Mouse (Mus musculus) CD4-positive helper T cell, adult 2 months (primary cell): ENCODE measurements at regions not wholly inside any gene's neighbourhood (a gene's known extent, or its start where the extent isn't known, plus 50 kb on each side); places are given as distances from the start of the nearest gene placed in this dataset.

Experiments used
- DNase-seq: peaks from one replicate; pipeline ENCODE4 v3.0.0-alpha.2; 2012; ENCODE audit warnings: low read depth, missing footprints, low spot score

DNA sequence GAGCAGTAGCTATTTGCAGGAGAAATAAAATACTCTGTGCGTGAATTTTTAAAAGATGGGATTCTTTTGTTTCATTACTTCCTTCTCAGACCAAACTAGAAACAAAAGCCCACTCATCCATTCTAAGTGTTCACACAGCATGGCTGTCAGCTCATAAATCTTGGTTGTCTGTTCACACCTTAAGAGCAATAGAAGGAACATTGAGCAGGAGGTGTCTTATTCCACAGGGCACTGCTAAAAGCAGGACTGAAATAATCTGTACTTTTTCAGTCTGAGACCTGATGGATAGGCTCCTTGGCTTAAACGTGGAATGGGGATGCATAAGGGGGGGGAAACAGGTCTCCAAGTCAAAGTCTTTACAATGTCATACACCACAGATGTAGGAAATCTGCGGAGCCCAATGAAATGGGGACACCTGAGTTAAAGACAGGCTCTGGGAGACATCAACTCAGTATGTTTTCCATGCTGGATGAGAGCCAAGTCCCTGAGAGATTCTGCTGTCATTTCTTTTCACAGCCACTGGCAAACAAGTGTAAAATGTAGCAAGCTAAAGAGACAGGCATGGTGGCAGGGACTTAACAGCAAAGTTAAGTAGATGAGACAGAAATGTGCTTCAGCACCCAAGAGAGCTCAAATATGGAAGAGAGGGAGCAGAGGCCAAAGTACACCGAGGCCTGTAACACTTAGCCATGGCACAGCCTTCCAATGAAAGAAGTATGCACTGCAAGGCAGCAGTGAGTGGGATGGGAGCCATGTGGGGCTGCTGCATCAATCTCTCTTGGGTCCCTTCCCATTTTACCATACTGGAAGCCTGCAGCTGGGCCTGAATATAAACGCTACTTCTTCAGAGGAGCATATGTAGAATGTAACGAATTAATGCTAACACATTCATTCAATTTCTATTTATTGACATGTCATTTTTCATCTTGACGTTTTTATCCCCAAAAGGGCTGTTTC, 2492.0 kb upstream of the Gm7489 start:
- no peak for DNase-seq

DNA sequence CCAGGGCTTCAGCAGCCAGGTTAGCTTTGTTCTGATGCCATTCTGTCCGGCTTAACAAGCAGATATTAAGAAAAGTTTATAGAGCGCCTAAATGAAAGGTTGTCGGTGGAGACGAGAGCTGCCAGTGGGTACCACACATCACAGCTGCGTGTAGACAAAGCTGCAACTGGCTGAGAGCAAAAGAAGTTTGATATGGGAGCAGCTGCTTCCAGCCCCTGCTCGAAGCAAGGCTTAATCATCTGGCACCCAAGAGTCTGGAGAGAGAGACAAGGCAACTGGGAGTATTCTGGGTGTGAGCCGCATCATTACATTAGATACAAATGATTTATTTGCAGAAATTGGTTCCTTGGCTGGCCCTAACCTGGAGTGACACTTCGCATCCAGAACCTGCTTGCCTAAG, 2488.7 kb upstream of the Gm7489 start:
- DNase-seq: no peak

DNA sequence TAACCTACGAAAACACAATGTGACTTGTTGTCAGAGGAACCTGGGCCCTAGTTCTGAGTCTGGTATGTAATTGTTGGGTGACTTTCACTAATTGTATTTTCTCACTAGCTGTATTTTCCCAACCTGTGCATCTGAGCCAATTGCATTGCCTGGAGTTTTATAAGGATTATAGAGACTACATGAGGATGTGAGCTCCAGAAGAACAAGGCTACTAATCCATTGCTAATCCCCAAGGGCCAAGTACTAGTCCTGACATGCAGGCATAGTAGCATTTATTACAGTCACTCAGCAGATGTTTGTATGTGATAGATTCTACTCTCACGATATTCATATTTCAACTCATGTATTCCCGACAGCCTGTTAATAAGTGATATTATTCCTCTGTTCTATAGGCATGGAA, 2481.1 kb upstream of the Gm7489 start:
- no peak for DNase-seq

DNA sequence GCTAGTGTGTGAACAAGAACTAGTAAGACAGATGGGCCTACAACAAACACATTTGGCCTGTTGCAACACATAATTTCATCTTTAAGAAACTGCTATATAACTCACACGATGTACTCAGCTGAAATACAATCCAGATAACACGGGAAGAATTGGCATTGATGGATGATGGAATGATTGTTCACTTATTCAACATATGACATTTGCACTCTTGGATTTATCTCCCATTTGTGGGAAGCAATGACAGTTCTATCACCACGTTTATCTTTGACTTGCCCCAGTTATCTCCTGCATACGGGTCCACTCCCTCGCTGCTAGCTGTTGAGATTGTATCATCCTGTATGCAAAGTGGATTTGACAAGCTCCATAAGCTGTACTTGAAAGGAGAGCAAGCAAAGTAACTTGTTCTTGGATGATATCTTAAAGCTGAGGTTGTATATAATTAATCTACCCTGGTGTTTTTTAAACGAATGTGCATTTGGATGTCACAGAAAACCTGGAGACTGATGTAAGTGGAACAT, 2474.9 kb upstream of the Gm7489 start:
- DNase-seq: no peak

GRCm38 (mm10) chr15:51411966-51412365, 2472.7 kb upstream of the Gm7489 start:
- DNase-seq: no peak

GRCm38 (mm10) chr15:51442606-51443005, 2442.1 kb upstream of the Gm7489 start:
- DNase-seq: no peak

GRCm38 (mm10) chr15:51469895-51470294, 2414.8 kb upstream of the Gm7489 start:
- DNase-seq: no peak

- DNase-seq: no peak
These were observed 2413.6 kb upstream of the Gm7489 start for GRCm38 (mm10) chr15:51471143-51471542.

DNA sequence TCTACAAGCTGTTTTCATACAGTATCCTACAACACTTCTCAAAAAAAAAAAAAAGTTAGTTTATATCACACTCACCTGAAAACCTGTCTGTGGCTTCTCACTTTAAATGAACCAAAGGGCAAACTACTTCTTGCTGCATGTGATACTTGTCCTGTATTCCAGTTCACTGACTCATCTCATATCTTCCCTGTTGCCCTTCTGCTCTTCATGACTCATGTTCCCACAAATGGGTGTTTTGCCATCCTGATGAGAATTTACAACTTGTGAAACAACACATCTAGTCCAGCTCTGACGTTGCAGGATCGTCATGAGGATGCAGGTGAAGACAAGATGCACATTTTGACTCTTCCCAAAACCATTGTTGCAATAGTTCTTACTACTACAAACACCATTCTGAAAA, 2412.7 kb upstream of the Gm7489 start:
- DNase-seq: no peak

- no peak for DNase-seq
These were observed 2402.8 kb upstream of the Gm7489 start for GRCm38 (mm10) chr15:51481856-51482255.

DNA sequence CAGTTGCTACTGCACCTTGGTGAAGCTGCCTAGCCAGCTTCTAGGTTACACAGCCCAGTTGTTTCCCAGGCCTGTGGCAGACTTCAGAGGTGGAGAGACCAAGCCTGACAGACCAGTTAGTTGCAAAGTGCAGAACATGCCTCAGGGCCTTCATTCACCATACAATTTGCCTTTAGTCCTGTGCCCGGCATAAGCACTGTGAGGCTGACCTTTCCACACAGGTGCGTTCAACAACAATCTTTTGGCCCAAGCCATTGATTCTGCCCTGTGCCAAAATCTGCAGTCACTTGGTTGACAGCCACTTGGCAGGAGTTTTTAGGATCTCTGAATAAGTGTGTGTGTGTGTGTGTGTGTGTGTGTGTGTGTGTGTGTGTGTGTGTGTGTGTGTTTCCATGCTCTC, 2400.5 kb upstream of the Gm7489 start:
- DNase-seq: no peak

GRCm38 (mm10) chr15:51485554-51485953, 2399.2 kb upstream of the Gm7489 start:
- DNase-seq: no peak

GRCm38 (mm10) chr15:51502058-51502741, 2382.5 kb upstream of the Gm7489 start:
- no peak for DNase-seq

- DNase-seq: no peak
These were observed 2381.9 kb upstream of the Gm7489 start for GRCm38 (mm10) chr15:51502742-51503270.

DNA sequence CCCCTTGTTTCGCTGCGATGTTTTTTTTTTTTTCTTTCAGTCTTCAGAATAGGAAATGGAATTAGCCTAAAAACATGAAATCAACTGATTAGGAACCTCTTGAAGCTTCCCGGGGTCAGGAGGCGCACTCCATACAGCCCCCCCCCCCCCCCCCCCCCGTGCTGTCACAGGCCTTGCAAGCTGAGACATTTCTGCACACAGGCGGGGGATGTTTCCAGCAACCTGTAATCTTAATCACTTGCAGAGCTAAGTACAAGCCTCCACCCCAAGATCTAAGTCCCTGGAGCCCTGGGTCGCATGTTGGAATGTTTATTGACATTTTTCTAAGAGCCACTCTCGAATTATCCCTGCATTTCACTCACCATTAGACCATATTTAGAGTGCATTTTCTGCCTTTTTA, 2381.4 kb upstream of the Gm7489 start:
- no peak for DNase-seq

- no peak for DNase-seq
These were observed 2380.5 kb upstream of the Gm7489 start for GRCm38 (mm10) chr15:51504016-51504760.

DNA sequence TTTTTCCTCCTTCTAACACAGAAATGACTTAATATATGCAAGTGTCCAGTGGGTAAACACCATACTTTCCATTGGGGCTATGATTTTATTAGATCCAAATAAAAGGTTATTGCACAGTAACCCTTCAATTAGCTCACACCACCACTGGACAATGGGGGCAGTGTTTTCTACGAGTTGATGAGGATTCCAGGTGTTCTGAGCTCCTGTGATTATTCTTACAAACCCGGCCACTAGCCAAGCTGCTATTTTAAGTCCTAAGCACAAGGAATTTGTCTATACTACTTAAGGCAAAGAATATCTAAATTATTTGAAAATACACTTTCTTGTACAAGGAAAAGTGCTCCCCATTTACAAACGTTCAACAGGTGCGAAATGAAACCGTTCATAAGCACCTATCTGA, 2379.9 kb upstream of the Gm7489 start:
- DNase-seq: no peak

GRCm38 (mm10) chr15:51507126-51507525, 2377.6 kb upstream of the Gm7489 start:
- no peak for DNase-seq

GRCm38 (mm10) chr15:51511319-51511718, 2373.4 kb upstream of the Gm7489 start:
- DNase-seq: no peak

DNA sequence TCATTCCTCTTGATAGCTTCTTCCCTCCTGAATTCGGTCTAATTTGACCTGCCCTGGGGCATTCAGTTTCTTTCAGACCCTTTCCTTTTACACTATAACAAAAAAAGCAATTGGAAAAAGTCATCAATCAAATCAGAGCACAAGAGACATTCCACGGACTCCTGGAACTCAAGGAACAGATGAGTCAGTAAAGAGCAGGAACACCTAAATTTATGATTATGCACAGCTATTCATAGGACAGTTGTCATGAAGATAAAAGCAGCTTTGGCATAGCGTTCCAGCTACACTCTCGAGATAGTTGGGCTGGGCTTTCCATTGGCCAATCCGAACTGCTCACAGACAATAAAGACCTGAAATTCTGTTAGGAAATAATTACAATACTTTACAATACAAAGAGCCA, 2348.4 kb upstream of the Gm7489 start:
- no peak for DNase-seq

GRCm38 (mm10) chr15:51551216-51551775, 2333.4 kb upstream of the Gm7489 start:
- DNase-seq: no peak
